Mouse (Mus musculus) left cerebral cortex, postnatal 36 days (tissue): ENCODE results near the gene Add1. TPM values are rescaled to one million over a fixed set of nuclear protein-coding genes. Genes with fewer than 3 reads are reported as not detected.

Experiments used
- DNase-seq, 2 experiments: peaks; one replicate each; pipeline ENCODE4 v3.0.0; 2021 to 2022; ENCODE audit warnings: low spot score in 2 of 2, mixed read lengths in 1 of 2
- intact Hi-C: fragments of 180-260 bp; cut with DNase I; formaldehyde crosslinking; loops from one replicate; pipeline ENCODE4 v1.15.1; 2025
- microRNA-seq: library from miRNA; unstranded; fragments of <30 nt; microRNA quantifications from one replicate; pipeline ENCODE4 v1.2.0, GENCODE M21; 2022
- total RNA-seq, 2 experiments: library from RNA; stranded (reverse); gene quantifications; 2 replicates each; pipeline ENCODE4 v1.2.3; 2021

Add1 gene
- total RNA-seq, 2 experiments from 2014 or later = 434 to 436 TPM

DNA sequence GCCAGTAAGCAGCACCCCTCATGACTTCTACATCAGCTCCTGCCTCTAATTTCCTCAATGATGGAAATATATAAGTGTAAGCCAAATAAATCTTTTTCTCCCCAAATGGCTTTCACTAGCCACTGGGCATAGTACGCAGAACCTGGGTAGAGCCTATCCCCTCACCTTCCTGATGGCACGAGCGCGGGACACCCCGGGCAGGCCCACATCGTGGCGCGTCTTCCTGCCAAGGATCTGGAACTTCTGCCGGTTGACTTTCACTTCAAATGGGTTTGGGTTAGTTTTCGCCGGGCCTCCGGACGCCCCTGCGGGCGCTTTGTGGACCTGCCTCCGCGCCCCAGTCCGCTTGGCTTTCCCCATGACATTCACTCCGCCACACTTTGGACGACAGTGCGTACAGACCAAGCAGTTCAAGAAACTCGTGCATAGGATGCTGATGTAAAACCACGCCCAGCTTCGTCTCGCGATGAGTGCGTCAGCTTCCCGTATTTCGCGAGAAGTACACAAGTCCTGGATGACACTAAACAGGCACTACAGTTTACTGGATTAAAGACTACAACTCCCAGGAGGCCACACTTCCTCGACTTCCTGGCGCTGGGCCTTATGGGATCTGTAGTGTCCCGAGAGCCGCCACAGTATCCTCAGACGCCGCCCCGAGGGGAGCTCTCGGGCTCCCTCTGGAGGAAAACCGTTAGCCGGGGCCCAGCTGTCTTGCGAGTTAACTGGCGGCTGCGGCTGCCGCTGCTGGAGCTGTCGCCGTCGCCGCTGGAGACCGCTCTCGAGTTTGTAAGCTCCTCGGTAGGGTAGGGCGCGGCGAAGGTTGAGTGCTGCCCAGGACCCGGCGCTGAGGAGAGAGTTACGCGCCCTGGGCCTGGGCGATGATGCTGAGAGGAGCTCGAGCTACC is 86.5 kb downstream of the Add1 start, which contains the start of the genes Nop14 and Grk4:
Gene Nop14 (minus strand): TSS at position 463 of the 905 bp plus-strand sequence.
Gene Grk4 (plus strand): TSS at position 694 of the 905 bp plus-strand sequence.
- peak; percentile 99 for DNase-seq
- intact Hi-C loops = loop anchor here (5.0 kb wide), 1 partner anchor 102 kb away; the partner anchor contains the start of gene Htt

DNA sequence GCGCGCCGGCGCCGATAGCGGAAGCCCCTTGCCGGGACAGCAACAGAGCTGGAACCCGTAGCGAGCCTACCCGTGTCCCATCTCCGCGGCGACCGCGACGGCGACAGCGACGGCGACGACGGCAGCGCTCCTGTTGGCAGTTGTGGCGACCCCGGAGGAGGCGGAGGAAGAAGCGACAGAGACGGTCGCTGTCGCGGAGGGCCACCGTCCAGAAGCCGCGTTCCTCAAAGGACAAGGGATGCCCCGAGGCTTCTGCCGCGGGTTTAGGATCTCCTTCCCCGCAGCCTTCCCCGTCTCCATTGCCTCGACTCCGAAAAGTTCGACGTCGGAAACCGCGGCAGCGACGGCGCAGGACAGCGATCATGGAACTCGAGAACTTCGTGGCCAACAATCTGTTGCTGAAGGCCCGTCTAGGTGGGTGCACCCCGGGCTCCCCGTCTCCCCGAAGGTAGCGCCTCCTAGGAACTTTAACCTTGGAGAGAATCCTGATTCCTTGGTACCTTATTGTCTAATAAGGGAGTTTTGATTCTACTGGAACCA is 87.2 kb downstream of the Add1 start:
- intact Hi-C loops = loop anchor here (5.0 kb wide), 1 partner anchor 102 kb away; the partner anchor contains the start of gene Htt
- DNase-seq = no peak

DNA sequence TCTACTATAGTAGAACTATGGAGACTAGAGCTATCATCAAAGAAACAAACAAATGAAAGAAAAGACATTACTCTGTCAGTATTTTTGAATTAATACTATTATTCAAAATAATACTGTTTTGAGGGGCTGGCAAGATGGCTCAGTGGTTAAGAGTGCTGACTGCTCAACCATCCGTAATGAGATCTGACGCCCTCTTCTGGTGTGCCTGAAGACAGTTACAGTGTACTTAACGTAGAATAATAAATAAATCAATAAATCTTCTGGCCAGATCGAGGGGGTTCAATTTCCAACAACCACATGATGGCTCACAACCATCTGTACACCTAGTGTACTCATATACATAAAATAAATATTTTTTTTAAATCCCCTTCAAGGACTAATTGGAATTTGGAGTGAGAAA is 88.4 kb downstream of the Add1 start:
- intact Hi-C loops = loop anchor here (5.0 kb wide), 1 partner anchor 100 kb away; the partner anchor contains the start of gene Htt
- no peak for DNase-seq

DNA sequence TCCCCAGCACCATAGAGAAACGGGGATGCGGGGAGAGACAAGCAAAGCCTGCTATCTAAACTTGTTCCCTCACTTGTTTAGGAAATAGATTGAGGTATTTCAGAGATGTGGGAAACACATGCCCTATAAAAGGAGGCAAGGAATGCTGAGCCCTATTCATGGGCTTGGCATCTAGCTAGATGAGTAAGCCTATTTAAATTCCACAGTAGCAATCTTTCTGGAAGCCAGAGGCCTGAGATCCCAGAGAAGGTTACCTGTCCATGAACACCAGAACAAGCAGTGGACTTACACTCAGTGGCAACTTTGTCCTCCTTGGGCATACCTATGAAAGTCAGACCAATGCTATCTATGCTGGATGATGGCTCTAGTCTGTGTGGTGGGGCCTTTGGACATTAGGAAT is 89.8 kb downstream of the Add1 start:
- DNase-seq = no peak
- intact Hi-C loops = loop anchor here (5.0 kb wide), 1 partner anchor 99 kb away; the partner anchor contains the start of gene Htt

DNA sequence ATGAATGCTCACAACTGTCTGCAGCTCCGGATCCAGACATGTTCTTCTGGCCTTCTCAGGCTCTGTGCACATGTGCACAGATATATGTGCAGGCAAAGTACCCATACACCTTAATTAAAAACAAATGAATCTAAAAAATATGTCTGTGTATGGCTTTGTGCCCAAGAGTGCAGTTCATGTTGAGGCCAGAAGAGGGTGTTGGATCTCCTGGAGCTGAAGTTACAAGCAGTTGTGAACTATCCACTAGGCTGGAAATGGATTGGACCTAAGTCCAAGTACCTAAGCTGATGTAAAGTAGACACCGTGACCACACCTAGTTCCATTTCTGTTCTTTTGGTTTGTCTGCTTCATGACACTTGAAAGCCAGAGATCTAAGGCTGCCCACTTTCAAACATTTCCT is 96.0 kb downstream of the Add1 start:
- intact Hi-C loops = no loop called here

DNA sequence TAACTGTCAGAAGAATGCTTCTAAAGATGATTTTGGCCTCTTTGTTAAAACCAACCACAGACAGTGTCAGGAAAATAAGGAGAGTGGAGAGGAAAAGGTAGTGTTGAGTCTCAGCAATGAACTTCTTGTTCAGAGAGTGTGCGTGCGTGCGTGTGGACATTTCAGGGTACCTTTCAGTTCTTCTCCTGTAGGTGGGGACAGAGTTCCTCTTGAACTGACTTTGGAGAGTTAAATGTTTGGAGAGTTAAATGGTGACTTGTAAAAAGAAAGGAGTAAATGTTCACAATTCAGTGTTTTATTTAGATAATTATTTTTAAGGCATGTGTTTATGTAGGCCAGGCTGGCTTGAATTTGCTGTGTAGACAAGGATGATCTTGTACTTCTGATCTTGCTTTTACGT is 96.8 kb downstream of the Add1 start:
- intact Hi-C loops = loop anchor here (10.0 kb wide), 1 partner anchor 375 kb away; the partner anchor contains the start of gene Hgfac
- no peak for DNase-seq

More for the DNA sequence above, 96.0 kb downstream of the Add1 start:
- DNase-seq = no peak

Small RNA genes within 50 kb of the gene (microRNA-seq; reads per million reads assigned to microRNA genes)
- gene Mir7036b = 1.3 reads per million

Other genes starting within 250 kb of the Add1 start
- gene Rnf4, start 237.4 kb upstream of the Add1 start, total RNA-seq = 10 to 100 TPM; 82.2 to 87.2 TPM
- gene Fam193a, start 203.7 kb upstream of the Add1 start, total RNA-seq = 10 to 100 TPM; 40.0 to 44.5 TPM
- 10 to 100 TPM; 12.7 to 20.4 TPM for gene Tnip2, start 59.7 kb upstream of the Add1 start, total RNA-seq
- gene Sh3bp2, start 47.8 kb upstream of the Add1 start, total RNA-seq = 1 to 10 TPM; 2.6 to 3.7 TPM
- gene Mfsd10, start 63.5 kb downstream of the Add1 start, total RNA-seq = 10 to 100 TPM; 35.7 to 42.1 TPM
- 10 to 100 TPM; 13.2 to 14.9 TPM for gene Nop14, start 86.5 kb downstream of the Add1 start, total RNA-seq
- gene Grk4, start 86.7 kb downstream of the Add1 start, total RNA-seq = 1 to 10 TPM; 5.7 to 5.9 TPM
- gene Htt, start 188.1 kb downstream of the Add1 start, total RNA-seq = 10 to 100 TPM; 81.0 to 93.8 TPM